13 mouse cellular contexts compared by ENCODE assay signal in the genomic region with DNA sequence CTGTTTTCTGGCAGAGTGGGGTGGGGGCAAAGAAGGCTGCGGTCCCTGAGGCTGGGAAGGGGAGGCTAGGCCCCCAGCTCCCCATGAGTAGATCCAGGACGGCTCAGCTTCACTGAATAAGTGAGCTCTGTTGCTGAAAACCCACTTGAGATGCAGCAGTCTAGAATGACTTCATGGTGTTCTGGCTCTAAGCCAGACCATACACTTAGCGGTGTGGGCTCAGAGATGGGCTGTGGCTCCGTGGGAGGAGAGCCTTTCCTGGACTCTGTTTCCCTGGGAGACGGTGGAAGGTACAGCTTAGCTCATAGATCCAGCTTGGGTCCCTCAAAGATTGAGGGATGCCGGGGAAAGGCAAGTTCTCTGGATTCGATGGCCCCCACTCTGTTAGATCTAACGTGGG. TPM values are rescaled to one million over a fixed set of nuclear protein-coding genes. Genes with fewer than 3 reads are reported as not detected.
A peak's percentile ranks its signal among the peaks of the same experiment; 100 is the strongest.
DNase-seq lines count a peak whose midpoint lies in the region; ATAC-seq and TF ChIP-seq lines count a peak whose summit lies in the region.
"Had no signal": no experiment of that assay in that cellular context is flagged by ENCODE, and none has a peak within 500 bp of the region (broad histone marks: within the 10 kb centered on the region; RNA-seq: fewer than 3 reads in every experiment).

No protein-coding gene starts in this region.

- no peak for TF ChIP-seq CTCF in hindbrain, postnatal 0 days (IDR thresholded peaks at IDR 0.05; ENCODE audit: low read depth)

- no peaks in the 10 kb centered on the region for H3K27me3 ChIP-seq in hindbrain, embryonic 16.5 days (replicated peaks; ENCODE audit: control insufficient read depth, insufficient read depth, low read length)
- H3K27me3 ChIP-seq in hindbrain, postnatal 0 days (ENCODE audit: insufficient read depth, low read length) = no peaks in the 10 kb centered on the region
- H3K27me3 ChIP-seq in midbrain, embryonic 16.5 days (ENCODE audit: control insufficient read depth, insufficient read depth, low read depth, low read length) = no peaks in the 10 kb centered on the region
- peaks cover 2% of the 10 kb centered on the region; the same call in 1 of the 2 replicates for H3K27me3 ChIP-seq in midbrain, embryonic 11.5 days (ENCODE audit: control insufficient read depth, insufficient read depth, low read length)
- H3K27me3 ChIP-seq in limb, embryonic 13.5 days = peaks cover 33% of the 10 kb centered on the region
- H3K27me3 ChIP-seq: hindbrain, embryonic 15.5 days had no signal

- 69% methylated on average over 8 of the region's 8 CpGs for WGBS in hindbrain, embryonic 16.5 days
- WGBS in hindbrain, postnatal 0 days = 58% methylated on average over 8 of the region's 8 CpGs
- 70% methylated on average over 8 of the region's 8 CpGs for WGBS in midbrain, embryonic 16.5 days
- 90% methylated on average over 8 of the region's 8 CpGs for WGBS in midbrain, embryonic 11.5 days
- 55% methylated on average over 8 of the region's 8 CpGs for WGBS in limb, embryonic 13.5 days

- peaks cover 26% of the 10 kb centered on the region for H3K36me3 ChIP-seq in hindbrain, embryonic 16.5 days (ENCODE audit: control insufficient read depth, insufficient read depth, low read length)
- H3K36me3 ChIP-seq in hindbrain, postnatal 0 days (ENCODE audit: insufficient read depth, low read length) = peaks cover 22% of the 10 kb centered on the region
- peaks cover 28% of the 10 kb centered on the region for H3K36me3 ChIP-seq in midbrain, embryonic 16.5 days (ENCODE audit: control insufficient read depth, insufficient read depth, low read length)
- H3K36me3 ChIP-seq in midbrain, embryonic 11.5 days (ENCODE audit: control insufficient read depth, insufficient read depth, low read length) = peaks cover 2% of the 10 kb centered on the region; the same call in 1 of the 2 replicates
- H3K36me3 ChIP-seq in limb, embryonic 13.5 days = peaks cover 55% of the 10 kb centered on the region

- no peak overlapping the region for H3K4me3 ChIP-seq in hindbrain, embryonic 16.5 days (ENCODE audit: low read length)
- no peak overlapping the region for H3K4me3 ChIP-seq in hindbrain, postnatal 0 days (ENCODE audit: low read length)
- H3K4me3 ChIP-seq in midbrain, embryonic 16.5 days (ENCODE audit: low read depth, low read length) = no peak overlapping the region
- H3K4me3 ChIP-seq in midbrain, embryonic 11.5 days (ENCODE audit: low read depth, low read length) = no peak overlapping the region
- no peak overlapping the region for H3K4me3 ChIP-seq in limb, embryonic 13.5 days
- H3K4me3 ChIP-seq: hindbrain, embryonic 15.5 days had no signal

- no peak for ATAC-seq in hindbrain, embryonic 16.5 days
- no peak for ATAC-seq in hindbrain, postnatal 0 days
- ATAC-seq in midbrain, embryonic 16.5 days = no peak
- no peak for ATAC-seq in midbrain, embryonic 11.5 days (ENCODE audit: low FRiP score)
- no peak for ATAC-seq in limb, embryonic 13.5 days (ENCODE audit: low FRiP score, low read depth)

- H3K9ac ChIP-seq in hindbrain, embryonic 16.5 days (ENCODE audit: low read depth, low read length) = no peak overlapping the region
- no peak overlapping the region for H3K9ac ChIP-seq in hindbrain, postnatal 0 days (replicated peaks; ENCODE audit: low read length)
- no peak overlapping the region for H3K9ac ChIP-seq in midbrain, embryonic 16.5 days (ENCODE audit: low read depth, low read length)
- H3K9ac ChIP-seq in midbrain, embryonic 11.5 days (ENCODE audit: low read length) = no peak overlapping the region
- no peak overlapping the region for H3K9ac ChIP-seq in limb, embryonic 13.5 days
- H3K9ac ChIP-seq: hindbrain, embryonic 15.5 days had no signal

- no peak overlapping the region for H3K4me2 ChIP-seq in hindbrain, embryonic 16.5 days (ENCODE audit: low read length)
- no peak overlapping the region for H3K4me2 ChIP-seq in hindbrain, postnatal 0 days (ENCODE audit: low read depth, low read length)
- no peak overlapping the region for H3K4me2 ChIP-seq in midbrain, embryonic 16.5 days (ENCODE audit: low read length)
- no peak overlapping the region for H3K4me2 ChIP-seq in midbrain, embryonic 11.5 days
- no peak overlapping the region for H3K4me2 ChIP-seq in limb, embryonic 13.5 days (replicated peaks)
- H3K4me2 ChIP-seq: heart, embryonic 11.5 days; hindbrain, embryonic 15.5 days had no signal

- 0 out of 2 replicates have a peak overlapping the region, but pooled peaks have one; percentile 4 for H3K27ac ChIP-seq in hindbrain, embryonic 16.5 days (ENCODE audit: low read depth, low read length)
- H3K27ac ChIP-seq in hindbrain, postnatal 0 days = no peak overlapping the region
- H3K27ac ChIP-seq in midbrain, embryonic 16.5 days (ENCODE audit: low read length) = 0 out of 2 replicates have a peak overlapping the region, but pooled peaks have one; percentile 19
- no peak overlapping the region for H3K27ac ChIP-seq in midbrain, embryonic 11.5 days (ENCODE audit: low read depth, low read length)
- H3K27ac ChIP-seq in limb, embryonic 13.5 days = peak overlapping the region; percentile 22; the same call in 1 of the 2 replicates
- H3K27ac ChIP-seq: hindbrain, embryonic 15.5 days had no signal

- no peaks in the 10 kb centered on the region for H3K9me3 ChIP-seq in hindbrain, embryonic 16.5 days (ENCODE audit: control insufficient read depth, low read length)
- no peaks in the 10 kb centered on the region for H3K9me3 ChIP-seq in hindbrain, postnatal 0 days (ENCODE audit: low read length)
- H3K9me3 ChIP-seq in midbrain, embryonic 16.5 days (replicated peaks; ENCODE audit: control insufficient read depth, low read length, poor library complexity, severe bottlenecking) = no peaks in the 10 kb centered on the region
- H3K9me3 ChIP-seq in midbrain, embryonic 11.5 days (ENCODE audit: control insufficient read depth, low read length) = no peaks in the 10 kb centered on the region
- H3K9me3 ChIP-seq in limb, embryonic 13.5 days = no peaks in the 10 kb centered on the region
- H3K9me3 ChIP-seq: hindbrain, embryonic 15.5 days had no signal

- peaks cover 3% of the 10 kb centered on the region for H3K4me1 ChIP-seq in hindbrain, embryonic 16.5 days (ENCODE audit: control insufficient read depth, insufficient read depth, low read depth, low read length)
- H3K4me1 ChIP-seq in hindbrain, postnatal 0 days (ENCODE audit: insufficient read depth, low read length) = no peaks in the 10 kb centered on the region
- no peaks in the 10 kb centered on the region; the same call in 1 of the 2 replicates for H3K4me1 ChIP-seq in midbrain, embryonic 16.5 days (ENCODE audit: control insufficient read depth, insufficient read depth, low read length)
- H3K4me1 ChIP-seq in midbrain, embryonic 11.5 days (ENCODE audit: control insufficient read depth, insufficient read depth, low read length) = peaks cover 10% of the 10 kb centered on the region
- peaks cover 30% of the 10 kb centered on the region for H3K4me1 ChIP-seq in limb, embryonic 13.5 days

- DNase-seq in hindbrain, postnatal 0 days (ENCODE audit: low spot score) = no peak
- DNase-seq in midbrain, embryonic 11.5 days (ENCODE audit: low spot score, missing footprints) = no peak
- peak; percentile 52 for DNase-seq in NIH3T3 (ENCODE audit: low read depth)
- DNase-seq in natural killer cell, adult 2 months (ENCODE audit: low spot score in 2 of 2) = no peak
- DNase-seq in adrenal gland, adult 8-10 months = no peak
- DNase-seq: kidney, postnatal 14 days; lung, postnatal 4 days had no signal

RNA-seq across cellular contexts. Expression of gene Arl5c, which starts 8.2 kb away (rescaled TPM):
- polyA plus RNA-seq in hindbrain, embryonic 16.5 days (2015; fragmentation: Nextera tagmentation; extraction: Ambion mirVana) = 7.3 and 7.6 TPM in 2 replicates
- 2.0 and 2.6 TPM in 2 replicates for total RNA-seq in hindbrain, postnatal 0 days (2014; rRNA removed)
- polyA plus RNA-seq in hindbrain, postnatal 0 days (2015; fragmentation: Nextera tagmentation; extraction: Ambion mirVana) = 3.6 and 4.8 TPM in 2 replicates
- polyA plus RNA-seq in midbrain, embryonic 16.5 days (2015; fragmentation: Nextera tagmentation; extraction: Ambion mirVana) = 6.3 and 8.4 TPM in 2 replicates
- 6.7 and 8.9 TPM in 2 replicates for polyA plus RNA-seq in midbrain, embryonic 11.5 days (2014; fragmentation: Nextera tagmentation; extraction: Ambion mirVana)
- polyA plus RNA-seq in limb, embryonic 13.5 days (2015; fragmentation: Nextera tagmentation; extraction: Ambion mirVana) = 7.0 and 8.8 TPM in 2 replicates
- 1 to 10 TPM in 3 of 4 experiments, under 1 TPM in 1; 0.44 to 1.8 (median 1.4) TPM for total RNA-seq in adrenal gland, adult 8-10 months (2022)

RNA-seq across cellular contexts. Expression of gene Plxdc1, which starts 17.9 kb away (rescaled TPM):
- polyA plus RNA-seq in hindbrain, embryonic 16.5 days (2015; fragmentation: Nextera tagmentation; extraction: Ambion mirVana) = 2.1 and 2.8 TPM in 2 replicates
- total RNA-seq in hindbrain, postnatal 0 days (2014; rRNA removed) = 1.5 and 3.8 TPM in 2 replicates
- polyA plus RNA-seq in hindbrain, postnatal 0 days (2015; fragmentation: Nextera tagmentation; extraction: Ambion mirVana) = 4.2 and 4.6 TPM in 2 replicates
- 2.7 and 3.1 TPM in 2 replicates for polyA plus RNA-seq in midbrain, embryonic 16.5 days (2015; fragmentation: Nextera tagmentation; extraction: Ambion mirVana)
- 0.14 TPM in 1 of 2 replicates, not detected in the other for polyA plus RNA-seq in midbrain, embryonic 11.5 days (2014; fragmentation: Nextera tagmentation; extraction: Ambion mirVana)
- polyA plus RNA-seq in limb, embryonic 13.5 days (2015; fragmentation: Nextera tagmentation; extraction: Ambion mirVana) = 0.33 and 0.50 TPM in 2 replicates
- 10 to 100 TPM; 13.5 to 36.2 (median 24.0) TPM for total RNA-seq in adrenal gland, adult 8-10 months (2022)
- polyA plus RNA-seq: heart, embryonic 11.5 days had no signal

RNA-seq across cellular contexts. Expression of gene Cacnb1, which starts 18.7 kb away (rescaled TPM):
- 59.6 and 69.0 TPM in 2 replicates for polyA plus RNA-seq in hindbrain, embryonic 16.5 days (2015; fragmentation: Nextera tagmentation; extraction: Ambion mirVana)
- total RNA-seq in hindbrain, postnatal 0 days (2014; rRNA removed) = 83.4 and 84.4 TPM in 2 replicates
- polyA plus RNA-seq in hindbrain, postnatal 0 days (2015; fragmentation: Nextera tagmentation; extraction: Ambion mirVana) = 43.1 and 51.0 TPM in 2 replicates
- polyA plus RNA-seq in midbrain, embryonic 16.5 days (2015; fragmentation: Nextera tagmentation; extraction: Ambion mirVana) = 73.2 and 77.6 TPM in 2 replicates
- polyA plus RNA-seq in midbrain, embryonic 11.5 days (2014; fragmentation: Nextera tagmentation; extraction: Ambion mirVana) = 9.7 and 10.3 TPM in 2 replicates
- polyA plus RNA-seq in limb, embryonic 13.5 days (2015; fragmentation: Nextera tagmentation; extraction: Ambion mirVana) = 20.0 and 20.7 TPM in 2 replicates
- total RNA-seq in adrenal gland, adult 8-10 months (2022) = 10 to 100 TPM in 2 of 4 experiments, 1 to 10 TPM in 2; 7.8 to 18.8 (median 13.6) TPM

RNA-seq across cellular contexts. Expression of gene Rpl19, which starts 22.3 kb away (rescaled TPM):
- 578 and 612 TPM in 2 replicates for polyA plus RNA-seq in hindbrain, embryonic 16.5 days (2015; fragmentation: Nextera tagmentation; extraction: Ambion mirVana)
- 462 and 515 TPM in 2 replicates for total RNA-seq in hindbrain, postnatal 0 days (2014; rRNA removed)
- polyA plus RNA-seq in hindbrain, postnatal 0 days (2015; fragmentation: Nextera tagmentation; extraction: Ambion mirVana) = 650 and 673 TPM in 2 replicates
- 583 and 598 TPM in 2 replicates for polyA plus RNA-seq in midbrain, embryonic 16.5 days (2015; fragmentation: Nextera tagmentation; extraction: Ambion mirVana)
- 945 and 991 TPM in 2 replicates for polyA plus RNA-seq in midbrain, embryonic 11.5 days (2014; fragmentation: Nextera tagmentation; extraction: Ambion mirVana)
- 1,012 and 1,039 TPM in 2 replicates for polyA plus RNA-seq in limb, embryonic 13.5 days (2015; fragmentation: Nextera tagmentation; extraction: Ambion mirVana)
- total RNA-seq in adrenal gland, adult 8-10 months (2022) = 1,000 to 10,000 TPM in 2 of 4 experiments, 100 to 1,000 TPM in 2; 894 to 1,148 (median 997) TPM

RNA-seq across cellular contexts. Expression of gene Stac2, which starts 49.1 kb away (rescaled TPM):
- 7.9 and 9.8 TPM in 2 replicates for polyA plus RNA-seq in hindbrain, embryonic 16.5 days (2015; fragmentation: Nextera tagmentation; extraction: Ambion mirVana)
- total RNA-seq in hindbrain, postnatal 0 days (2014; rRNA removed) = 4.4 and 6.9 TPM in 2 replicates
- polyA plus RNA-seq in hindbrain, postnatal 0 days (2015; fragmentation: Nextera tagmentation; extraction: Ambion mirVana) = 5.8 and 6.1 TPM in 2 replicates
- polyA plus RNA-seq in midbrain, embryonic 16.5 days (2015; fragmentation: Nextera tagmentation; extraction: Ambion mirVana) = 2.6 and 4.0 TPM in 2 replicates
- polyA plus RNA-seq in midbrain, embryonic 11.5 days (2014; fragmentation: Nextera tagmentation; extraction: Ambion mirVana) = 0.37 and 0.47 TPM in 2 replicates
- 0.74 and 1.1 TPM in 2 replicates for polyA plus RNA-seq in limb, embryonic 13.5 days (2015; fragmentation: Nextera tagmentation; extraction: Ambion mirVana)
- total RNA-seq in adrenal gland, adult 8-10 months (2022) = 10 to 100 TPM in 1 of 4 experiments, 1 to 10 TPM in 3; 3.8 to 10.9 (median 6.6) TPM
- total RNA-seq: MEL had no signal

Comparison
In these comparisons a context has a peak if more than half of its experiments do, and no peak if none do; other contexts are left out.
1. H3K27ac ChIP-seq: peak in hindbrain, embryonic 16.5 days (single experiment), midbrain, embryonic 16.5 days (single experiment) and limb, embryonic 13.5 days (single experiment); none in hindbrain, postnatal 0 days (single experiment) and midbrain, embryonic 11.5 days (single experiment).